Mouse (Mus musculus) cortical plate, adult 2 months (tissue): ENCODE results near the gene Arhgef38. TPM values are rescaled to one million over a fixed set of nuclear protein-coding genes. Genes with fewer than 3 reads are reported as not detected.

ENCODE experiments used
- H3K27ac ChIP-seq: fragments of 200-500 bp; 2 replicates; pipeline ENCODE4 v1.5.1; 2012; ENCODE audit warnings: low read length, control low read depth, inconsistent platforms; ENCODE audit not compliant: insufficient read depth
- H3K4me1 ChIP-seq: fragments of 200-500 bp; 2 replicates; pipeline ENCODE4 v1.6.1; 2011; ENCODE audit warnings: low read length; ENCODE audit not compliant: control insufficient read depth, insufficient read depth
- H3K4me3 ChIP-seq: fragments of 200-500 bp; 2 replicates; pipeline ENCODE4 v1.5.1; 2011; ENCODE audit warnings: mild to moderate bottlenecking, low read length, control low read depth; ENCODE audit not compliant: insufficient read depth
- CTCF ChIP-seq: fragments of 200-500 bp; IDR thresholded peaks from 2 replicates; pipeline ENCODE4 v1.5.1; 2011; ENCODE audit warnings: mild to moderate bottlenecking, control low read depth, low read length; ENCODE audit not compliant: insufficient read depth; ENCODE audit errors: extremely low read depth
- POLR2A ChIP-seq: fragments of 200-500 bp; IDR thresholded peaks from 2 replicates; pipeline ENCODE4 v1.6.1; 2011; ENCODE audit warnings: mild to moderate bottlenecking, low read length, control low read depth; ENCODE audit not compliant: insufficient read depth; ENCODE audit errors: extremely low read depth
- polyA plus RNA-seq: library from polyadenylated mRNA; depleted of rRNA; stranded (reverse); fragments of >200 nt; gene quantifications from 2 replicates; pipeline ENCODE4 v1.2.3, GENCODE M21; 2012

The Arhgef38 gene
- polyA plus RNA-seq, 1 experiment, result not detected

GRCm38 (mm10) chr3:133218501-133218900, 16.2 kb downstream of the Arhgef38 start:
- no peak overlapping the region for H3K27ac ChIP-seq
- no peaks in the 10 kb centered on the region for H3K4me1 ChIP-seq
- H3K4me3 ChIP-seq, result no peak overlapping the region
- TF ChIP-seq CTCF, result no peak
- no peak for TF ChIP-seq POLR2A

GRCm38 (mm10) chr3:133215198-133215819, 19.4 kb downstream of the Arhgef38 start:
- TF ChIP-seq POLR2A (no peak), CTCF (no peak)
- Histone ChIP-seq H3K4me3 (no peak overlapping the region), H3K4me1 (no peaks in the 10 kb centered on the region), H3K27ac (no peak overlapping the region)

- no peak overlapping the region for H3K27ac ChIP-seq
- TF ChIP-seq CTCF (no peak), POLR2A (no peak)
- H3K4me3 ChIP-seq, result no peak overlapping the region
- no peaks in the 10 kb centered on the region for H3K4me1 ChIP-seq
Observed at GRCm38 (mm10) chr3:133213434-133214114, 21.2 kb downstream of the Arhgef38 start.

- Histone ChIP-seq H3K4me1 (no peaks in the 10 kb centered on the region), H3K4me3 (no peak overlapping the region), H3K27ac (no peak overlapping the region)
- TF ChIP-seq CTCF, result no peak
- TF ChIP-seq POLR2A, result no peak
Observed at GRCm38 (mm10) chr3:133211324-133211723, 23.4 kb downstream of the Arhgef38 start.

GRCm38 (mm10) chr3:133203713-133204112, 31.0 kb downstream of the Arhgef38 start:
- H3K27ac ChIP-seq, result no peak overlapping the region
- TF ChIP-seq POLR2A, result no peak
- TF ChIP-seq CTCF, result no peak
- H3K4me3 ChIP-seq, result no peak overlapping the region
- H3K4me1 ChIP-seq, result no peaks in the 10 kb centered on the region

GRCm38 (mm10) chr3:133202171-133202570, 32.6 kb downstream of the Arhgef38 start:
- Histone ChIP-seq H3K4me3 (no peak overlapping the region), H3K4me1 (no peaks in the 10 kb centered on the region), H3K27ac (no peak overlapping the region)
- TF ChIP-seq POLR2A, result no peak
- no peak for TF ChIP-seq CTCF

GRCm38 (mm10) chr3:133188930-133189329, 45.8 kb downstream of the Arhgef38 start:
- Histone ChIP-seq H3K4me3 (no peak overlapping the region), H3K27ac (no peak overlapping the region), H3K4me1 (no peaks in the 10 kb centered on the region)
- TF ChIP-seq CTCF (no peak), POLR2A (no peak)

DNA sequence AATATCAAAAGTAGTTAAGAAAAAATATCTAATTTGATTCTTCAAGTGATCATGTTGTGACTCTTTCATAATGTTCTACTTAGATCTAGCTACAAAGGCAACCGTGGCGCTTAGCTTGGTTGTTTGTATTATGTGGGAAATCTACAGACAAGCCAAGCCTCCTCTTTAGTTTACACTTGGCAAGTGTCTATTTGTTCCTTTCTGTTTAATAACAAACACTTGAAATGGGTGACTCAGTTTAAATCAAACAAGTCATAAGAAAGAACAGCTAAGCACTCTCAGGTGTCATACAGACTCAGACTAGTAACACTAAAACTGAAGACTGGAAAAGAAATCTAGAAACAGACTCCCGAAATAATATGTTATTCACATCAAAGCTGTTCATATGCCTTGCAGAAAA, 47.2 kb downstream of the Arhgef38 start:
- TF ChIP-seq POLR2A (no peak), CTCF (no peak)
- no peak overlapping the region for H3K27ac ChIP-seq
- H3K4me1 ChIP-seq, result no peaks in the 10 kb centered on the region
- no peak overlapping the region for H3K4me3 ChIP-seq

- TF ChIP-seq CTCF (no peak), POLR2A (no peak)
- Histone ChIP-seq H3K4me1 (no peaks in the 10 kb centered on the region), H3K4me3 (no peak overlapping the region), H3K27ac (no peak overlapping the region)
Observed at GRCm38 (mm10) chr3:133176033-133176750, 58.6 kb downstream of the Arhgef38 start.

- TF ChIP-seq POLR2A, result no peak
- TF ChIP-seq CTCF, result no peak
- Histone ChIP-seq H3K27ac (no peak overlapping the region), H3K4me1 (no peaks in the 10 kb centered on the region; the same call in 1 of the 2 replicates), H3K4me3 (no peak overlapping the region)
Observed at GRCm38 (mm10) chr3:133172291-133172690, 62.5 kb downstream of the Arhgef38 start.
